ENCODE assay signal across 18 mouse cellular contexts in genomic region chrX:134919220-134919619, GRCm38 (mm10). TPM values are rescaled to one million over a fixed set of nuclear protein-coding genes. Genes with fewer than 3 reads are reported as not detected.
"Had no signal": no experiment of that assay in that cellular context is flagged by ENCODE, and none has a peak within 500 bp of the region (broad histone marks: within the 10 kb centered on the region; RNA-seq: fewer than 3 reads in every experiment).

No protein-coding gene starts in this region.

- H3K27ac ChIP-seq: neural tube, embryonic 13.5 days; neural tube, embryonic 15.5 days; stomach, embryonic 15.5 days; stomach, postnatal 0 days had no signal

- H3K4me1 ChIP-seq: neural tube, embryonic 13.5 days; neural tube, embryonic 15.5 days; stomach, embryonic 15.5 days had no signal

- H3K4me2 ChIP-seq: neural tube, embryonic 13.5 days; neural tube, embryonic 15.5 days; stomach, embryonic 15.5 days had no signal

- H3K27me3 ChIP-seq: neural tube, embryonic 15.5 days; stomach, embryonic 15.5 days had no signal

- H3K36me3 ChIP-seq: neural tube, embryonic 13.5 days; neural tube, embryonic 15.5 days; stomach, embryonic 15.5 days had no signal

- H3K9ac ChIP-seq: neural tube, embryonic 13.5 days; neural tube, embryonic 15.5 days; stomach, embryonic 15.5 days had no signal

- H3K4me3 ChIP-seq: neural tube, embryonic 13.5 days; neural tube, embryonic 15.5 days; stomach, embryonic 15.5 days had no signal

- DNase-seq: retina, postnatal 1 day; right cerebral cortex, adult 18-20 months; right cerebral cortex, postnatal 14 days; right cerebral cortex, postnatal 25 days; right cerebral cortex, postnatal 4 days; spleen, adult 18-20 months; thymus, adult 18-20 months; thymus, adult 2 months; thymus, postnatal 14 days; thymus, postnatal 25 days; thymus, postnatal 36 days; thymus, postnatal 4 days had no signal

- H3K9me3 ChIP-seq: neural tube, embryonic 13.5 days; neural tube, embryonic 15.5 days; stomach, embryonic 15.5 days had no signal

RNA-seq across cellular contexts. Expression of gene Nxf2, which starts 45.3 kb away (rescaled TPM):
- polyA plus RNA-seq: small intestine, adult 2 months; spleen, adult 2 months had no signal
